ENCODE assay signal across 16 mouse cellular contexts in the genomic region with DNA sequence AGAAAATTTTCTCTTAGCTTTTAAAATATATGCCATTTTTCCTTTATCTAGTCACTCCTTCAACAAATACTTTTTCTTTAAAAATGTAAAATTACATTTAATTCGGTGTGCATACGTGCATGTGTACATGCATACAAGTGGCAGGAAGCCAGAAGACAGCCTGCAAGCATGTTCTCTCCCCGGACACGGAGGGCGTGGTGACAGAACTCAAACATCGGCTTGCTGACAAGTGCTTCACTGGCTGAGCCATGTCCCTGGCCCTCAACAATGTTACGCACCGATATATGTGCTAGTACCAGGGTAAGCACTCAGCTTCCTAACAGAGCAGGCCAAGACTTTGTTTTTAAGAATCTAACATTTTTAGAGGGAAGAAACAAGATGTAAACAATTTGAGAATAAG. TPM values are rescaled to one million over a fixed set of nuclear protein-coding genes. Genes with fewer than 3 reads are reported as not detected.
A peak's percentile ranks its signal among the peaks of the same experiment; 100 is the strongest.
DNase-seq lines count a peak whose midpoint lies in the region; ATAC-seq and TF ChIP-seq lines count a peak whose summit lies in the region.
"Had no signal": no experiment of that assay in that cellular context is flagged by ENCODE, and none has a peak within 500 bp of the region (broad histone marks: within the 10 kb centered on the region; RNA-seq: fewer than 3 reads in every experiment).

No protein-coding gene starts in this region.

- TF ChIP-seq CTCF in heart, adult 2 months (IDR thresholded peaks at IDR 0.05) = no peak

- H3K27ac ChIP-seq in heart, adult 2 months = peak overlapping the region; percentile 7
- peak overlapping the region; percentile 18; the same call in 1 of the 2 replicates for H3K27ac ChIP-seq in brown adipose tissue, adult 24 weeks (replicated peaks; ENCODE audit: low read depth, low read length)
- H3K27ac ChIP-seq in heart, embryonic 13.5 days (replicated peaks) = peak overlapping the region; percentile 81
- H3K27ac ChIP-seq: embryonic facial prominence, embryonic 12.5 days; forebrain, embryonic 10.5 days; hindbrain, embryonic 15.5 days; limb, embryonic 10.5 days; liver, embryonic 12.5 days; midbrain, embryonic 13.5 days had no signal

- peak overlapping the region; percentile 44 for H3K4me2 ChIP-seq in heart, embryonic 13.5 days
- H3K4me2 ChIP-seq: embryonic facial prominence, embryonic 12.5 days; hindbrain, embryonic 15.5 days; liver, embryonic 12.5 days; midbrain, embryonic 13.5 days had no signal

- H3K9ac ChIP-seq in heart, adult 2 months (ENCODE audit: low read depth, low read length) = no peak overlapping the region
- H3K9ac ChIP-seq in heart, embryonic 13.5 days = no peak overlapping the region
- H3K9ac ChIP-seq: embryonic facial prominence, embryonic 12.5 days; hindbrain, embryonic 15.5 days; liver, embryonic 12.5 days; midbrain, embryonic 13.5 days had no signal

- no peak for ATAC-seq in heart, embryonic 13.5 days (ENCODE audit: extremely low read depth, insufficient number of reproducible peaks, low FRiP score, low TSS enrichment)
- ATAC-seq: intestine, postnatal 0 days; liver, embryonic 12.5 days; midbrain, embryonic 13.5 days had no signal

- 11% methylated on average over 8 of the region's 8 CpGs for WGBS in heart, adult 2 months
- WGBS in heart, embryonic 13.5 days = 40% methylated on average over 8 of the region's 8 CpGs

- no peak overlapping the region for H3K4me3 ChIP-seq in heart, adult 2 months
- H3K4me3 ChIP-seq in brown adipose tissue, adult 24 weeks (ENCODE audit: insufficient read depth, low read depth, low read length) = no peak overlapping the region
- peak overlapping the region; percentile 4; the same call in 1 of the 2 replicates for H3K4me3 ChIP-seq in heart, embryonic 13.5 days
- H3K4me3 ChIP-seq: embryonic facial prominence, embryonic 12.5 days; forebrain, embryonic 10.5 days; hindbrain, embryonic 15.5 days; limb, embryonic 10.5 days; liver, embryonic 12.5 days; midbrain, embryonic 13.5 days had no signal

- H3K27me3 ChIP-seq in heart, adult 2 months (ENCODE audit: control insufficient read depth, insufficient read depth, low read length) = no peaks in the 10 kb centered on the region
- H3K27me3 ChIP-seq in heart, embryonic 13.5 days (replicated peaks) = no peaks in the 10 kb centered on the region
- H3K27me3 ChIP-seq: CH12.LX; embryonic facial prominence, embryonic 12.5 days; hindbrain, embryonic 15.5 days; liver, embryonic 12.5 days; midbrain, embryonic 13.5 days had no signal

- no peak for TF ChIP-seq POLR2A in heart, adult 2 months (IDR thresholded peaks at IDR 0.05; ENCODE audit: insufficient read depth, low read depth, low read length)

- intact Hi-C loops in heart, adult 2 months (cut with DNase I) = loop anchor here (5.0 kb wide), 1 partner anchor 72 kb away; no protein-coding TSS in a partner anchor
- intact Hi-C loops in heart, postnatal 25 days (cut with DNase I) = loop anchor here (10.0 kb wide), 1 partner anchor 510 kb away; the partner anchor contains the start of gene Lmo4

- no peaks in the 10 kb centered on the region for H3K9me3 ChIP-seq in heart, embryonic 13.5 days
- H3K9me3 ChIP-seq: embryonic facial prominence, embryonic 12.5 days; forebrain, embryonic 10.5 days; hindbrain, embryonic 15.5 days; limb, embryonic 10.5 days; liver, embryonic 12.5 days; midbrain, embryonic 13.5 days had no signal

- peaks cover 13% of the 10 kb centered on the region for H3K79me2 ChIP-seq in heart, adult 2 months (replicated peaks; ENCODE audit: control insufficient read depth, insufficient read depth, low read length)

- peaks cover 25% of the 10 kb centered on the region for H3K4me1 ChIP-seq in heart, adult 2 months (ENCODE audit: control insufficient read depth, insufficient read depth, low read length)
- H3K4me1 ChIP-seq in brown adipose tissue, adult 24 weeks (ENCODE audit: control insufficient read depth, insufficient read depth, insufficient read length, low read length) = peaks cover 18% of the 10 kb centered on the region; the same call in 1 of the 2 replicates
- H3K4me1 ChIP-seq in heart, embryonic 13.5 days = peaks cover 52% of the 10 kb centered on the region

- peak in 1 of 2 experiments; percentile 40 for DNase-seq in heart, adult 2 months
- no peak for DNase-seq in heart, postnatal 25 days (ENCODE audit: low spot score)
- peak; percentile 54 for DNase-seq in lung, postnatal 36 days
- no peak for DNase-seq in kidney, adult 8-10 months
- DNase-seq in right cerebral cortex, postnatal 14 days = no peak
- DNase-seq: cerebellum, adult 11-12 months had no signal

- TF ChIP-seq EP300 in heart, adult 2 months (IDR thresholded peaks at IDR 0.05; ENCODE audit: insufficient read depth, low read depth, low read length) = 0 out of 2 replicates have a peak, but pooled peaks have one; percentile 12

- H3K36me3 ChIP-seq in heart, adult 2 months (ENCODE audit: control insufficient read depth, insufficient read depth, low read length) = peaks cover 40% of the 10 kb centered on the region
- H3K36me3 ChIP-seq in heart, embryonic 13.5 days = peaks cover 38% of the 10 kb centered on the region

RNA-seq across cellular contexts. Expression of gene Sh3glb1, which starts 5.5 kb away (rescaled TPM):
- total RNA-seq in heart, adult 2 months (2021) = 100 to 1,000 TPM; 314 to 407 TPM
- polyA plus RNA-seq in heart, adult 2 months (2012; rRNA removed) = 94.5 and 121 TPM in 2 replicates
- 100 to 1,000 TPM; 330 to 353 TPM for total RNA-seq in heart, postnatal 25 days (2021)
- polyA plus RNA-seq in brown adipose tissue, adult 24 weeks (2012; ENCODE audit: insufficient read depth, insufficient read length, missing spikeins) = 539 and 866 TPM in 2 replicates
- 124 and 134 TPM in 2 replicates for polyA plus RNA-seq in heart, embryonic 13.5 days (2015; fragmentation: Nextera tagmentation; extraction: Ambion mirVana)

RNA-seq across cellular contexts. Expression of gene Clca3a1, which starts 46.2 kb away (rescaled TPM):
- 1 to 10 TPM in 1 of 2 experiments, under 1 TPM in 1; 0.76 to 1.0 TPM for total RNA-seq in heart, adult 2 months (2021)
- polyA plus RNA-seq in heart, adult 2 months (2012; rRNA removed) = 0.96 and 0.97 TPM in 2 replicates
- 1 to 10 TPM; 1.0 to 1.1 TPM for total RNA-seq in heart, postnatal 25 days (2021)
- polyA plus RNA-seq in brown adipose tissue, adult 24 weeks (2012; ENCODE audit: insufficient read depth, insufficient read length, missing spikeins) = not detected in 2 replicates
- 18.6 TPM in 2 replicates for polyA plus RNA-seq in heart, embryonic 13.5 days (2015; fragmentation: Nextera tagmentation; extraction: Ambion mirVana)
- total RNA-seq: CH12.LX had no signal
- polyA plus RNA-seq: forebrain, embryonic 10.5 days had no signal

Comparison
In these comparisons a context has a peak if more than half of its experiments do, and no peak if none do; other contexts are left out.
1. H3K27ac ChIP-seq: peak in every context shown above with its lines; median percentile 81 in heart, embryonic 13.5 days; 18 in brown adipose tissue, adult 24 weeks; 7 in heart, adult 2 months.